Mouse (Mus musculus) kidney, postnatal 4 days (tissue): ENCODE measurements around the gene Snx29.
A peak's percentile ranks its signal among the peaks of the same experiment; 100 is the strongest.
"Not testable (repeated sequence)": the region's sequence is repeated elsewhere in the genome, so short reads cannot be mapped to it uniquely, and the experiment has no call there.

Experiments
- DNase-seq, 2 experiments: peaks; one replicate each; pipeline ENCODE4 v3.0.0; 2021; ENCODE audit warnings: mixed read lengths in 2 of 2

Gene Snx29

DNA sequence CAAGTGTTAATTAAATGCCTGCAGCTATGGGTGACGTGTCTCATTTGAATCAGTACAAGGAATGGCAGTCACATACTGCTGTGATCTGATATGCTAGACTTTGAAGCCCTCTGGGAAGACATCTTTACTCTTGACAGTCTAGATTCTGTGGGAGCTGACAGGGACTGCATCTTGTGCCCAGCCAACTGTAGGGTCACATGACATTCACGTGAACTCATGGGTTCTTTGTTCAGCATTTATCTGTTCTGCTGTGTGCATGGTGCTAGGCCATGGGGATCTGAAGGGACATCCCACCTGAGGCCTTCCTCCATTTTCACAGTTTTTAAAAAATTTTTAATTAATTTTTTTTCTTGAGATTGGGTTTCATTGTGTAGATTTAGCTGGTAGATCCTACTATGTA lies 91.9 kb downstream of the Snx29 start:
- DNase-seq: no peak

DNA sequence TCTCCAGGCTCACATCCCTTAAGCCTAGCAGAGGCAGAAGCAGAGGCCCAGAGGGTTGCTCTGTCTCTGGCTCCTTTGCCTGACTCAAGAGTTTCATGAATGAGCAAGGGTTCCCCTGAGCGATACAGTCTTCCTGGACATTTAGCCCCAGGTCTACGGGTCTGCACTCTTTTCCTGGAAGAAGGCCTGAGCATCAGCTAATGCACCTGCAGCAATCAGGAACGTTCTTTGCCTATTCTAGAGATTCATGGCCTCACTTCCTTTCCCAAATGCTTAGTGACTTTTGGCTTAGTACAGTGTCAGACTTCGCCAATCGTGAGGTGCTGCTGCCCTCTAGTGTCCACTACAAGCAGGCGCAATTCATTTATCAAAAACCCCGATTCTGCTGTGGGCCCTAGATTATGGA lies 95.5 kb downstream of the Snx29 start:
- peak; percentile 61 to 70 for DNase-seq

DNA sequence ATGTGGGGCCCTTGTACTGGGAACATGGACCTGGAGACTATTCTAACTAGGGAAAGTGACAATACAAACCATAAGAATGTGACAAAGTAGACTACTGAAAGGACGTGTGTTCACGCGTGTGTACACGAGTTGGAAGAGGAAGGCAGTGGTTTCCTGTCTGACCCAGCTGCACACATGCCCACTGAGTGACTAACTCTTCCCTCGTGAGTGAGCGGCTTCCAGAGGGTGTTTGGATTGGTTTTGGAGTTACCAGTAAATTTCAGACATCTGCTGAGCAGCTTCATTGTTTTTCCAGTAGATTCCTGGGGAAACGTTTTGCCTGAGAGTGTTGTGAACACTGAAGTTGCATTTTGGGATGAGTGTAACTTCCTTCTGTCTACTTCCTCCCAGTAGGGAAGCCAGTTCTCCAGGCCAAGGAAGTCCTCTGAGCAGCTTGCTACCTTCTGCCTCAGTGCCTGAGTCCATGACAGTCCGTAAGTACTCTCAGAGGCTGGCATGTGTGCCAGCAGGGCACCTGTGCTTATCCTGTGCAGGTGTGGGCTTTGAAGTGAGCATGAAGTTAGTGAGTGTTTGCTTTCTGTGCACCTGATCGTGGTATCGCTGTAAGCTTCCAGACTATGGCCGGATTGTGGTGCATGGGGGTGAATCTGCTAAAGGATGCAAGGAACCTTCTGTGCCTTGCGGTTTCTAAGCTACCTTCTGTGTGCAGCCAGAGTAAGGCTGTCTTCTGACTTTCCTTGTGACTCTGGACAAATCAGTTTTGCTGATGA lies 97.8 kb downstream of the Snx29 start:
- DNase-seq: no peak

DNA sequence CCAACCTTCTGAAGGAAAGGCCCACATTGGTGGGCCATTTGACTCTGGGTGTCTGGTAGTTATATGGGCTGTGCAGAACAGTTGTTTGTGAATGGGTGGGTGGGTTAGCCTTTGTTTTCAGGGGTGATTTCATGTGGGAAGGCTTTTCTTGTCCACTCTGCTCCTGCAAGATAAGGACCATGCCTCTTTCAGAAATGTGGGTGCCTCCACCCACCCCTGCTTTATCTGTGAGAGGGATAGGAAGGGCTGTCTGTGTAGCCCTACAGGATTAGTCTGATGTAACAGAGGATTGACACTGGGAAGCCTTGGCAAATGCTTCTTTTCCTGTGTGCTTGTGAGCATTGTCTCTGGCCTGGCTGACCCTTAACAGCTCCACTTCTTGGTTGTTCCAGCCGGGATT lies 99.5 kb downstream of the Snx29 start:
- DNase-seq: no peak

DNA sequence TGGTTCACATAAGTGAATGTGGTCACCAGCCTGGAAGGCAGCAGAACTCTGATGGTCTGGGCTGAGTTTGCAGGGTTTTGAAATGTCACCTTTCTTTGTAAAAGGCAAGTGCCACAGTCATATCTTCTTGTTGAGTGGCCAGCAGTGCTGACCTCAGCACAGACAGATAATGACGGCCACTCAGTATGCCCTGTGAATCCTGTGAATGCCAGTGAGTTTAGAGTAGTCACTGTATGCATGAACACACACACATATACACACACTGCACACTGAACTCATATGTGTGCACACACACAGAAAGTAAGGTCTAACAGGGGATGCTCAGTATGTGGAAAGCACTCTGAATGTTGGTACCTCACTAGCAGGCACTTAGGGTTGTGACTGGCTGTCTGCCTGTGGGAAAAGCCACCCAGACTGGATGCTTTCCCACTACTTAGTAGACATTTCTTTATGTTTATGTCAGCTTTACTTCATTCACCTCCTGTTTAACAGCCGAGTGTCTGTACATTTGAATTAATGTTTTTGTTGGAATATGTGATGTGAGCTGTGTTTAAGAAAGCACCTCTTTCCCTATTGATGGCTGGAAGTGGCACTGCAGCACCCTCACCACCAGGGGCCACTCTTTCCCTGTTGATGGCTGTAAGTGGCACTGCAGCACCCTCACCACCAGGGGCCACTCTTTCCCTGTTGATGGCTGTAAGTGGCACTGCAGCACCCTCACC lies 100.3 kb downstream of the Snx29 start:
- no peak for DNase-seq

DNA sequence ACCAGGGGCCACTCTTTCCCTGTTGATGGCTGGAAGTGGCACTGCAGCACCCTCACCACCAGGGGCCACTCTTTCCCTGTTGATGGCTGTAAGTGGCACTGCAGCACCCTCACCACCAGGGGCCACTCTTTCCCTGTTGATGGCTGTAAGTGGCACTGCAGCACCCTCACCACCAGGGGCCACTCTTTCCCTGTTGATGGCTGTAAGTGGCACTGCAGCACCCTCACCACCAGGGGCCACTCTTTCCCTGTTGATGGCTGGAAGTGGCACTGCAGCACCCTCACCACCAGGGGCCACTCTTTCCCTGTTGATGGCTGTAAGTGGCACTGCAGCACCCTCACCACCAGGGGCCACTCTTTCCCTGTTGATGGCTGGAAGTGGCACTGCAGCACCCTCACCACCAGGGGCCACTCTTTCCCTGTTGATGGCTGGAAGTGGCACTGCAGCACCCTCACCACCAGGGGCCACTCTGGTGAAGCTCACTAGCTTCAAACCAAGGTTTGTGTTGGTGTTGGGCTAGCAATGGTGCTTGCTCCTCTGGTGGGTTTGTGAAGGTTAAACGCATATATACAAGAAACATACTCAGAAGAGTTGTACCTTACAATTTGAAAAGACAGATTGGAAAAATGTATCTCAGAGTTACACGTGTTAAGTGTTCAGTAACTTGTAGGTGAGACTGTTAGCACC lies 101.0 kb downstream of the Snx29 start:
- DNase-seq: peak; percentile 40 to 60

DNA sequence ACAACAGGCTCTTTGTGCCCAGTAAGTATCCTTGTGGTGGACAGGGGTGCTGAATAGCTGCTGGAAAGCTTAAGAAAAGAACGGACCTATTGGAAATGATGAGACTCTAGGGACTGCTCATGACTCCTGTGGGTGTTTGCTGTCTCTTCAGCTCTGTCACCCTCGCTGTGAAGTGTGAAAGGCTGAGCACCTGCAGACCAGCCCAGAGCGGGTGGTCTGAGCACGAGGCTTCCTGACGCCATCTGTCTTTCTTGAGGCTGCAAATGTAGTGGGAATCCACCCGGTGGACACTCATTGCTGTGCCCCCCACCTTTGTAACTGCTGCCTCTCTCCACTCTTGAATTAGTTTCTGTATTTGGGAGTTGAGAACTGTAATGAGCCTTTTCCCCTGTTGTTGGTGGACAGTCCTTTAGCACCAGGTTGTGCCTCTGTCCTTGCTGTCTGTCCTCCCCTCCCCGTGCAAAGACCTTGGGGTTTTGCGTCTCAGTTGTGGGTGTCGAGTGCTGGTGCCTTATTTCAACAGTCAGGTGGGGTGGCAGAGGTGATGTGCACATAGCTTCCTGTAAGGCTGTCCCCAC lies 101.9 kb downstream of the Snx29 start:
- no peak for DNase-seq

DNA sequence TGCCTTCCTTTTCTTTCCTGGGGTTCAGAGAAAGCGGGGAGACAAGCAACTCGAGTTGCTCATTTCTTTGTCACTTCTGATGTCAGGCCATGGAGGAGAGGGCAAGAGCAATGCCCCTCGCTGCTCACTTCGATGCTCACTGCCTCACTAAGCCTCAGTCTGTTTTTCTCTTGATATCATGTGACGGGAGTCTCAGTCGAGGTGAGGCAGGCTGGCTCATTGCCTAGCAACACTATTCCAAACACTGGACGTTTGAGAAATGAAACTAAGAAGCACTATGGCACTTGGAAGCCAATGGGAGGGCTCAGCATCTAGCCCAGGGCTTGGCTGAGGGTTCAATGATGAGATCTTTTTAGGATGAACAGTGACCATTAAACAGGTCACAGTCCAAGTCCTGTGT lies 102.6 kb downstream of the Snx29 start:
- no peak for DNase-seq

DNA sequence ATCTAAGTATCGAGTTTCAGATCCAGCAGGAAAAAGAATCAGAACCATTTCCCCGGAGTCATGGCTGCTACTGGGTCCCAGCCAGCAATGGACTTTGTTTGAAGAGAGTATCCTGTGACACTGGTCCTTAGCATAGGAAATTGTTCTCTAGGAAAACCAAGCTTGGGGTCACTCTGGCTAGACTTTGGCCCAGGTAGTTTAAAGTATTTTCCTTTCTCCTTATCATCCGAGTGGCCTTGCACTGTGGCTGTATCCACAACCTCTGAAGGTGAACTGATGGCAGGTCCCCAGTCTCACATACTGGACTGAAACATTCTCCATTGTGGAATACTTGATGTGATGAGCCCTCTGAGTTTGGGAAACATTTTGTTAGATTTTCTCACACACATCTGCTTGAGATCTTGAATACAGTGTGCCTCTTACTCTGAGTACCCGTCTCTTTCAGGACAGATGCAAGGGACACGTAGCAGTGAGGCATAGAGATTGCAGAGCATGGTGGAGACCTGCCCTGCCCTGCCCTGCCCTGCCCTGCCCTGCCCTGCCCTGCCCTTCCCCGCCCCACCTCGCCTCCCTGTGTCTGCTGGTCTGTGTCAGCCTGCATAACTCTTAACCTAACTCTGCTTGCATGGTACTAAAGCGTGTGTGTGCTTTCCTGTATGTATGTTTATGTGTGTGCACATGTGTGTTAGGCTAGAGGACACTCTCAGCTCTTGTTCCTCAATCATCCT lies 104.3 kb downstream of the Snx29 start:
- no peak for DNase-seq

DNA sequence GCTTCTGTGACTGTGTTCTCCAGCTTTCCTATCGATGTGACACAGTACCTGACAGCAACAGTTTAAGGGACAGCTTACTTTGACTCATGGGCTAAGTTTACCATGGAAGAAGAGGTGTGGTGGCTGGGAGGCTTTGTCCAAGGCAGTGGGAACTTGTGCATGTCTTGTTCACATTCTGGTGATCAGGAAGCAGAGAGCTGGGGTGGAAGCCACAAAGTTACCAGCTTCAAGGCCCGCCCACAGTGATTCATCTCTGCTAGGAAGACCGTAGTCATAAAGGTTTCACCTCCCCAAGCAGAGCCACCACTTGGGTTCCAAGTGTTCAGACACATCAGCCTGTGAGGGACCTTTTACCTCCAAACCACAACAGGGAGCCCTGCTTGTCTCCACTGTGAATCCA lies 107.1 kb downstream of the Snx29 start:
- DNase-seq: no peak

DNA sequence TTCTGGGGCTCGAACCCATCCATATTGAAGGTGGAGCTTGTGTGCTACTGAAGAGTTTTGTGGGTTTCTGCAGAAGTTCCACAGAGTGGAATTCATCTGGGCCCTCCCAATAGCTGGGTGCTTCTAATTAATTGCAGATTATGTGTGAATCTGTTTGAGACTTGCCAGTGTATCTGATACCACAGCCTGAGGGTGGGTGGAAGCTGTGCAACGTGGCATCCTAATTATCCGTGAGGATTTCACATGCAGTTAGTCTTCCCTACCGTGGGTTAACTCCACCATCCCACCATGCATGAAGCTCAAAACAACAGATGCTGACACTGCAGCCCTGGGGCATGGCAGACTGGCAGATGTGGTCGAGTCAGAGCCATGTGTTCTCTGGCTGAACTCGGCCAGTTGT lies 107.8 kb downstream of the Snx29 start:
- DNase-seq: no peak

DNA sequence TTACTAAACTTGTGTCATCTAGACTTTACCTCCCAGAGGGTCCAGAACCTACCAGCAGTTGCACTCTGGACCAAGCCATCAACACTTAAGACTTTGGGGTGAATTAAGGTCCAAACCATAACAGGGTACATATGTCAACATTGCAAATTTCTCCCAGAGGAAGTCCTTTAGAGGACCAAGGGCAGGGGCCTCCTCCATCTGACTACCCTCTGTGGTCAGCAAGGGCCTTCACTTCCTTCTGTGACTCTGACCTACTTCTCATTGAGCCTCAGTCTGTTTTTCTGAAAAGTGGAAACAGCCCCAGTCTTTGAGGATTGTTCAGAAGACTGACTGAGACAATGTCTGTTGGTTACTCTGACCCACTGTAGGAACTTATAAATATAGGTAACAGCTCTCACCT lies 111.1 kb downstream of the Snx29 start:
- no peak for DNase-seq

DNA sequence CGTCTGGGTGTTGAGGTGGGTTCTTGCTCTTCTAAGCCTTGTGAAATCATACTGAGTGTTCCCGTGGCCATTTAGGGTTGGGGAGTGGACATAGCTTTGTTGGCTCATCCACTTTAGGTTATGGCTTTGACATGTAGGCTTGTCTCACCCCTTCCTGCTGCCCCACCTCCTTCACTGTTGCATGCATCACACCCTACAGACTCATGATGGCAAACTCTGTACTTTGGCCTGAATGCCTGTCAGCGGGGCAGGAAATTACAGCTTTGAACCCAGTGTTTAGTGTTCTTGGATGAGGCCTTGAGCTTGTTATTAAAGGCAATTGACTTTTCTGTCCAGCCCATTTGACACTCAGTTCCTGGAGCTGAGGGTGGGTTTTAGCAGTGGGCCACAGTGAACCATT lies 114.9 kb downstream of the Snx29 start:
- no peak for DNase-seq

DNA sequence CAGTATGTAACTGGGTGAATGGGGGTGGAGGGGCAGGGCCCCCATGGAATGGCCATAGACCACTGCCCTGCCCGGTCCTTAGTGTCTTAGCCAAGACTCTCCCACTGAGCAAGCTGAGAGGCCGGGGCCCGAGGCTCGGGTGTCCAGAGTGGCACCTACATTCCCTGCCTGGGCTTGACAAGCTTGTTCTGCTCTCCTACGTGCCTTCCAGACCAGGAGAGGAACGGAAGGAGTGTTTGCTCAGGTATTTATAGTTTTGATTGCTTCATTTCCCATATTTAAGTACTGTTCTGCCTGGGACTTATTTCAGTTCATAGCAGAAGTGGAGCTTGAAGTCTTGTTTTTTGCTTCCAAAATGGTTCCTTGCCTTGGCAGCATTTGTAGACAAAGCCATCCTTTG lies 116.7 kb downstream of the Snx29 start:
- DNase-seq: no peak

DNA sequence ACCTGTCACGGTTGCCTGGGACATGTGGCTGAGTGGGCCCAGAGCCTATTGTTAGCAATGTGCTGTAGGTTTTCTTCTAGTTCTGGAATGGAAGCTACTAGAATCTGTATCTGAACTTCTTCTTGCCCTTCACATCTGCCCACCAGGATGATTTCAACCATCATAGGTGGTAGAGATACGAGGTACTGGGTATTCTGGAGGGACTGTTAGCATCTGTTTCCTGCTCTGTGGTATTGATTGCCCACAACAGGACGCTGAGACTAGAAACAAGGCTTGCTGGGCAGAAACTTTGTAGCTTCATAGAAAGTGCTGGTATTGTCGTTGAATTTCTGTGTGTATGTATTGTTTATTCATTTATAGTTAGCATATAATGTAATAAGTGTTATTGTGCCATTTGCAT lies 118.9 kb downstream of the Snx29 start:
- no peak for DNase-seq

DNA sequence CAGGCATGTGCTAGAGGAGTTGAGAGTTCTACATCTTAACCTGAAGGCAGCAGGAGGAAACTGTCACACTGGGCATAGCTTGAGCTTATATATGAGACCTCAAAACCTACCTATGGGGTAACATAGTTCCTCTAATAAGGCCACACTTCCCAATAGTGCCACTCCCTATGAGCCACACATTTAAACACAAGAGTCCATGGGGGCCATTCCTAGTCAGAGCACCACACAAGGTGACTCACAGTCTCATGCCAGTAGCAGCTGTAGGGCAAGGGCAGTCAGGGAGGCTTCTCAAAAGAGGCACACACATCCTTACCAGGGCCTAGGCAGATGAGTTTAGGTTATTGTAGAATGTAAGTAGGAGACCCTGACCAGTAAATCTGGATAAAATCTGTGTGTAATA lies 119.8 kb downstream of the Snx29 start:
- no peak for DNase-seq

DNA sequence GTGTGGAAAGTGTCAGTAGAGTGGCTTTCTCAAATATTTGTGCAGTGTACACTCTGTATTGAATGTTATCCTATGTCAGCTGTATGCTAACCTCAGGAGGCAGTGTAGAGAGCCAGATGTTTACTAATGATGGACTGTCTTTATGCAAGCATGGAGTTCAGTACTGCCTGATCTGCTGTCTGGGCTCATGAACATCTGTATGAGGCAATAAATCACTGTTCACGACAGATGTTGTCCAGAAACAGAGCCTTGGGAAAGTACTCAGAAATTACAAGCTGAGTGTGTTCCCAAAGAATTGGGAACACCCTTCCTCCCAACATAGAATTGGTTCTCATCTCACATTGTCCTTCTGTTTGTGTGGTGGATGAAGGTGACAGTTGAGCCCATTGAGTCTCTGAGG lies 121.9 kb downstream of the Snx29 start:
- no peak for DNase-seq

DNA sequence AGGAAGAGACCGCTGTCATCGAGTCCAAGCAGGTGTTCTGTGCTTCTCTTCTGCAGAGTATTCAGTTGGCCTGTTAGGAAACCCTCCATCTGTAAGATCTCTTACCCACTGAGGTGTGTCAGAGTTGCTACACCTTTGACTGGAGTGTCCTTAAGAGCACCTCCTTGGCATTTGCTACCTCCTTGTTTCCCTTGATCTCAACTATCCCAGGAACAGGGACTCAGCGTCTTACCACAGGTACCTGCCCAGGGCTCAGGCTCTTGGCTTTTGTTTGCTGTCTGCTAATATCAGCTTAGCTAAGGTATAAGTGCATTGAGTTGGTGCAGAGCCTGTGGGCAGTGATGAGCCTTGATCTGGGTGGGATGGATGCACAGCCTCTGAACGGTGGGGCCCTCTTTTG lies 124.3 kb downstream of the Snx29 start:
- no peak for DNase-seq

DNA sequence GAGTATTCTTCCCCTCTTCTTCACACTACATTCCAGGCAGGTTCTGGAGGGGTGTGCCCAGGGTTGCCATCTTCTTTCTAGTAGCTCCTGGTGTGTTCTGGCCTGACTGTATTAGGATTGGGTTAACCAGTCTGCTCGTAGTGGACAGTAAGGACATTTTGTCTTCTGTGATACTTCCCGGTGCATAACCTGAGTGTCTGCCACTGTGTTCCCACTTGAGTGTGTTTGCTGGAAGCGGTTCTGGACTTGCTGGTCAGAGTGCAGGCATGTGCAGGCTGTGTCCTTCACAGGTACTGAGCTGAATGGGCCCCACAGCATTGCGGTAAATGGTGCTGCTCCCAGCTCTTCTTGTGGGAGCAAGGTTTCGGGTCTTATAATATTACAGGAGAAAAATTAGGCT lies 125.2 kb downstream of the Snx29 start:
- no peak for DNase-seq

DNA sequence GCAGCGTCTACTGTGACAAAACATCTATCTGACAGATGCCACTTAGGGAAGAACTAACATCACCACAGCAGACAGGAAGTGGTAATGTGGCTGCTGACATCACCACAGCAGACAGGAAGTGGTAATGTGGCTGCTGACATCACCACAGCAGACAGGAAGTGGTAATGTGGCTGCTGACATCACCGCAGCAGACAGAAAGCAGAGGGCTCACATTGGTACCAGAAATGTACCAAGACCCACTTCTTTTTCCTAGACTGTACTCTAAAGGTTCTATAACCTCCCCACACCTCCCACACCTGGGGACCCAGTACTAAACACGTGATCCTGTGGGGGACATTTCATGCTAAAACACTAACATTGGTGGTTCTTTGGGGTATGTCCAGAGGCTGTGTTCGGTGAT lies 126.0 kb downstream of the Snx29 start:
- DNase-seq: not testable (repeated sequence)

DNA sequence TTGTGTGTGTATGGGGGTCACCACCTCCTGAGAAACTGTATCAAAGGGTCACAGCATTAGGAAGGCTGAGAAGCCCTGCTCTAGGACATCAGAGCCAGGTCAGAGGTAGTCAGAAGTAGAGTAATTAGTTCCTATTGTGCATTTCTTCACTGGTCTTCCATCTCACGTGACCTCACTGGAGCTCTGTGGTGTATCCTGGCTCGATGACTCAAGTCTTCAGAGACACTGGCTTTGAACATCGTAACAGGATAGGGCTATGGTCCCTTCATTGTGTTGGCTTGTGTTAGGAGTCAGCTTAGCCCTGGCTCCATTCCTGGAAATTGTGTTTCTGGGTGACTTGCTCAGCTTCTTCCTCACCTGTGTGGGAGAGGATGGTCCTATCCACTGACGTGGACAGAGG lies 126.6 kb downstream of the Snx29 start:
- DNase-seq: no peak

DNA sequence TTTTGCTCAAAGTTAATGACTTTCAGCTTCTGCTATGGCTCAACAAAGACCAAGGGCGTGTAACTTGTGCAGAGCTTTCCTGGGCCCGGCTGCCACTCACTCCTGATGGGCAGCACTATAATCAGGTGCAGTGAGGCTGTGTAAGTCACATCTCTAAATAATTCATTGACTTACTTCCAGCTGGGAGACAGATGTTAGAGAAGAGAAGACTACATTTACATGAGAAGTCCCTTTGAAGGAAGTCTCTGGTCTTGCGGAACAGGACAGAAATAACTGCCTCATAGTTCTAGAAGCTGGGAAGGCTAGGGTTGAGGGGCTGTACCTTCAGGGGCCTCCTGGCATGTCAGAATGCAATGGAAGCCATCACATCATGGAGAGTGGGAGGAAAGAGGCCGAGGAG lies 127.9 kb downstream of the Snx29 start:
- DNase-seq: no peak

DNA sequence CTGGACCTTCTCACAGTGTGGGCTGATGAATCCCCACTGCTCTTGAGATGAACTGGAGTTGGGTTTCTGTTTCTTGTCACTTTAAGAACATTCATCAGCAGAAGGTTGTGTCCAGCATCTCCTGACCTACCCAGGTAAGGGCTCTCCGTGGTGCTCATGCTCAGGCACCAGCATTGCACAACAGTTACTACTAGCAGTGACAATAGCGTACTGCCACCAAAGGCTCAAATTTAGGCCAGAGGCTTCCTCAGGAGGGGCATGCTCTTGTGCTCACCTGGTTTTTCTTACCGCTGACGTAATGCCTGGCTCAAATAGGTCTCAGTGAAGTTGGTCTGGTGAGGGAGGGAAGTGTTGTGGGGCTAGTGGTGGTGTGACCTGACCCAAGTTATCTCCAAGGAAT lies 132.2 kb downstream of the Snx29 start:
- DNase-seq: no peak
